Mouse (Mus musculus): ENCODE data around the gene Mypn.

DNA sequence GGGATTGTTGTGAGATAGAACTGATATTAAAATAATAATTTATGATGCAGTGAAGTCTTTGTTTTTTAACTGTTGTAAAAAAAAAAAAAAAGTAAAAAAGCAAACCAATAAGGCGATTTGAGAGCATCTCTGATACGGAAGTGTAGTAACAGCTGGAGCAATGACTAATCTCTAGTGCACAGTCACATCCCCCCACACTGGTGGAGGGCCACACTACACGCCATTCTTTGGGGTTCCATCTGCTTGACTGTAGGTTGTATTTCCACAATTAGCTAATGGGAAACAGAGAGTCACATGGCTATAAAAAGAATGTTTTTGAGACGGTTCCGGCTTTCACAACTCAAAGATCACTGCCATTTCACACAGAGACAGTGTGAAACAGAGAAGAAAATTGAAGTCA, 30.4 kb upstream of the Mypn start:
- no peak for TF ChIP-seq POLR2A (IDR thresholded peaks at IDR 0.05; ENCODE audit: borderline replicate concordance, low read depth, low read length)
- TF ChIP-seq CTCF (IDR thresholded peaks at IDR 0.05; ENCODE audit: low read depth, low read length): no peak
